Mouse (Mus musculus) layer of hippocampus, adult 9-10 months (tissue): Measurements from ENCODE around the gene Fam81b.
A peak's percentile ranks its signal among the peaks of the same experiment; 100 is the strongest.

Experiments used
- DNase-seq: peaks from one replicate; pipeline ENCODE4 v3.0.0; 2022; ENCODE audit warnings: low spot score

Gene Fam81b

GRCm38 (mm10) chr13:76194937-76195336 lies 109.9 kb downstream of the Fam81b start:
- no peak for DNase-seq

- no peak for DNase-seq
These were observed 114.6 kb downstream of the Fam81b start for GRCm38 (mm10) chr13:76190273-76190672.

- DNase-seq: peak; percentile 81
These were observed 115.7 kb downstream of the Fam81b start for GRCm38 (mm10) chr13:76189190-76189589.

- DNase-seq: no peak
These were observed 117.2 kb downstream of the Fam81b start for GRCm38 (mm10) chr13:76187651-76188050.

GRCm38 (mm10) chr13:76178700-76179099 lies 126.2 kb downstream of the Fam81b start:
- no peak for DNase-seq

- DNase-seq: no peak
These were observed 130.6 kb downstream of the Fam81b start for GRCm38 (mm10) chr13:76174297-76174696.

- no peak for DNase-seq
These were observed 144.3 kb downstream of the Fam81b start for GRCm38 (mm10) chr13:76160587-76160986.

- DNase-seq: no peak
These were observed 147.4 kb downstream of the Fam81b start for GRCm38 (mm10) chr13:76157508-76157907.

- no peak for DNase-seq
These were observed 147.8 kb downstream of the Fam81b start for GRCm38 (mm10) chr13:76157099-76157498.
